Mouse (Mus musculus) cortical plate, adult 2 months (tissue): ENCODE data around the gene Anks1.

Experiments
- CTCF ChIP-seq: fragments of 200-500 bp; IDR thresholded peaks from 2 replicates; pipeline ENCODE4 v1.5.1; 2011; ENCODE audit warnings: mild to moderate bottlenecking, control low read depth, low read length; ENCODE audit not compliant: insufficient read depth; ENCODE audit errors: extremely low read depth
- POLR2A ChIP-seq: fragments of 200-500 bp; IDR thresholded peaks from 2 replicates; pipeline ENCODE4 v1.6.1; 2011; ENCODE audit warnings: mild to moderate bottlenecking, low read length, control low read depth; ENCODE audit not compliant: insufficient read depth; ENCODE audit errors: extremely low read depth

DNA sequence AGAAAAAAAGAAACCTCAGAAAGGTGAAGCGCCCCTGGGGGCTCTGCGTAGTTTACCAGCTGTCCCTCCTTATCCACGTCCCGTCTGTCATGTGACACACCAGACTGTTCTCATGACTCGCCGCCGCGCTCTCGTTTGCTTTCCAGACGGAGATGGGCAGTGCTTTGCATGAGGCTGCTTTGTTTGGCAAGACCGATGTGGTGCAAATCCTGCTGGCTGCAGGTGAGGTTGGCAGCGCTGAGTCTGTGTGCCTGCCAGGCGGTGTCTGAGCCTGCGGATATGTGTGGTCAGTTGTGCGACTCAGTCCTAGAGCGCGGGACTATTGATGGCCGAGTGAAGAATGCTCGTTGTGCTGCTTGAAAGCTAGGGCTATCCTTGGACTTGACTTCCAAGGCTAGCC is 77.0 kb downstream of the Anks1 start:
- TF ChIP-seq POLR2A (no peak), CTCF (no peak)
